Mouse (Mus musculus) small intestine, adult 2 months (tissue): Measurements from ENCODE around the gene Olfr1215.

Experiments used
- CTCF ChIP-seq: fragments of 200-500 bp; IDR thresholded peaks from 2 replicates; pipeline ENCODE4 v1.5.1; 2012; ENCODE audit warnings: low read depth, mild to moderate bottlenecking, control low read depth, inconsistent platforms, low read length, moderate library complexity, mixed read lengths; ENCODE audit not compliant: insufficient replicate concordance, insufficient read length; ENCODE audit errors: extremely low read depth
- POLR2A ChIP-seq: fragments of 200-500 bp; IDR thresholded peaks from 2 replicates; pipeline ENCODE4 v1.6.1; 2012; ENCODE audit warnings: low read depth, mild to moderate bottlenecking, control low read depth, inconsistent platforms, low read length, moderate library complexity

DNA sequence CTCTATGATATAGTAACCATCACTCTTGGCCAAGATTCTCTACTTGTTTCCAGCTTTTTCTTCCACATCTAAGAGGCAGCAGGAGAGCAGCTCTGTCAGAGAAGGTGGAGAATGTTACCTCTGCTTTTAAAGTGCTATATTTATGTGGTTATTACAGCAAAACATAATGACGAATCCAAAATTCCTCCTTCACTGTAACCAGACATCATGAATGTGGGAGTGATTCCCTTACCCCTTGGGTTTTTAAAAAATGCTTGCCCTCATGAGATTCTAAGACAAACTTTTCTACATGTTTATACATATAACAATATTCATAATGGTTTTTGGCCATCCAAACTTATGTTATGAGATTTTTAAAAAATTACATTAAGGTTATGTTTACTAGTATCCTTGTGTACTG is 14.2 kb downstream of the Olfr1215 start, which contains the start of gene Olfr1214:
- no peak for TF ChIP-seq CTCF
- no peak for TF ChIP-seq POLR2A
